Mouse (Mus musculus) midbrain, embryonic 11.5 days (tissue): ENCODE results near the gene Srrm3. TPM values are rescaled to one million over a fixed set of nuclear protein-coding genes. Genes with fewer than 3 reads are reported as not detected.

Experiments used
- ATAC-seq: fragments of 200-750 bp; cut with Nextera tagmentation; 2 replicates; pipeline ENCODE4 v1.8.0; 2017; ENCODE audit warnings: moderate TSS enrichment, moderate library complexity; ENCODE audit not compliant: low FRiP score
- DNase-seq: peaks from one replicate; pipeline ENCODE4 v3.0.0; 2015; ENCODE audit warnings: low spot score; ENCODE audit errors: missing footprints
- H3K27ac ChIP-seq: fragments of 300-500 bp; sonication (generic); 2 replicates; pipeline ENCODE4 v1.5.1; 2014; ENCODE audit warnings: low read depth, low read length
- H3K27me3 ChIP-seq: fragments of 300-500 bp; sonication (generic); 2 replicates; pipeline ENCODE4 v1.6.1; 2014; ENCODE audit warnings: mild to moderate bottlenecking, low read length, moderate library complexity, mixed read lengths; ENCODE audit not compliant: control insufficient read depth, insufficient read depth
- H3K36me3 ChIP-seq: fragments of 300-500 bp; sonication (generic); 2 replicates; pipeline ENCODE4 v1.6.1; 2014; ENCODE audit warnings: mild to moderate bottlenecking, low read length, moderate library complexity, mixed read lengths; ENCODE audit not compliant: control insufficient read depth, insufficient read depth
- H3K4me1 ChIP-seq: fragments of 300-500 bp; sonication (generic); 2 replicates; pipeline ENCODE4 v1.6.1; 2014; ENCODE audit warnings: low read length; ENCODE audit not compliant: control insufficient read depth, insufficient read depth
- H3K4me2 ChIP-seq: fragments of 300-500 bp; sonication (generic); 2 replicates; pipeline ENCODE4 v1.6.1; 2014; ENCODE audit warnings: mild to moderate bottlenecking, moderate library complexity
- H3K4me3 ChIP-seq: fragments of 300-500 bp; sonication (generic); 2 replicates; pipeline ENCODE4 v1.5.1; 2014; ENCODE audit warnings: low read depth, low read length
- H3K9ac ChIP-seq: fragments of 300-500 bp; sonication (generic); 2 replicates; pipeline ENCODE4 v1.6.1; 2014; ENCODE audit warnings: low read length
- H3K9me3 ChIP-seq: fragments of 300-500 bp; sonication (generic); 2 replicates; pipeline ENCODE4 v1.6.1; 2016; ENCODE audit warnings: low read length; ENCODE audit not compliant: control insufficient read depth
- WGBS: fragments of 180-500 bp; shearing (Covaris S2); extraction: QIAGEN DNeasy Blood & Tissue Kit; methylation state at CpG from one replicate; pipeline ENCODE4 v1.1.7; 2014; 5-methylcytosine and 5-hydroxymethylcytosine counted together
- polyA plus RNA-seq: library from polyadenylated mRNA; unstranded; fragments of >200 nt; fragmentation: Nextera tagmentation; extraction: Ambion mirVana; gene quantifications from 2 replicates; pipeline ENCODE4 v1.2.1, GENCODE M21; 2014

Gene Srrm3
- polyA plus RNA-seq, 1 experiment from 2014 or later, result 20.7 TPM

DNA sequence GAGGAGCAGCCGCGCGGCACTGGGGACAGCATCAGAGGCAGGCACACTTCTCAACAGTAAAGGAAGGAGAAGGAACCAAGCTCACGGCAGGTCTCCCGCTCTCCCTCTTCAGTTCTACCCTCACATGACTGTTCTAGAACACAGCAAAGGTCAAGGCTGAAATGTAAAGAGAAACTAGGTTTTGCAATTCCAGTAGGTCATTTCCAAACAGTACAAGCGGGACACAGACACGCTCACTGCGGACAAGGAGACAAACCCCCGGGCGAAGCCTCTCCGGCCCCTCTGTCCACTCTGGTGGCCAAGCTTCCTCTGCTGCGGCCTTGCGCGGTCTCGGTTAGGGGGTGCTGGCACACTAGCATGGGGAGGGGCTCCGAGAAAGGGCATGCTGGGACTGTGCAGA is 102.3 kb downstream of the Srrm3 start:
- H3K27ac ChIP-seq, result no peak overlapping the region

DNA sequence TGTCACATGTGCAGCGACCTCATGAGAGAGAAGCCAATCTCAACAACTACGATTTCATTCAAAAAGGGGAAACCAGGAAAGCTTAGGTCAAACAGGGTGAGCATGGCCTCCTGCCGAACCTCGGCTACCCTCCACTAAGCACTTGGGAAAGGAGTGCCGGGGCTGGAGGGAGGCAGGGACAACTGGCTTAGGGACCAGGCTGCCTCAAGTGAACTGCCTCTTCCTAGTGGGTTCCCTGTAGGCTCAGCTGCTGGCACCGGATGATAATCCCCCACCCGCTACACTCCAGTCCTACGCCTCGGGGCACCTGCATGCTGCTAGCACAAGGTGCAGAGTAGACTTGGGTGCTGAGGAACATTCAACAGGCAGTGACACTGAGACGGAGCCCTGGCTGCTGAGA is 103.0 kb downstream of the Srrm3 start:
- 93% methylated on average over 10 of the region's 10 CpGs for WGBS
- H3K9ac ChIP-seq, result no peak overlapping the region
- DNase-seq (no peak), ATAC-seq (no peak)
- no peak overlapping the region for H3K4me2 ChIP-seq
- no peaks in the 10 kb centered on the region; the same call in 1 of the 2 replicates for H3K4me1 ChIP-seq
- no peaks in the 10 kb centered on the region for H3K27me3 ChIP-seq
- H3K27ac ChIP-seq, result no peak overlapping the region
- H3K9me3 ChIP-seq, result no peaks in the 10 kb centered on the region
- H3K4me3 ChIP-seq, result no peak overlapping the region
- peaks cover 30% of the 10 kb centered on the region for H3K36me3 ChIP-seq

More for the DNA sequence above, 102.3 kb downstream of the Srrm3 start:
- ATAC-seq (no peak), DNase-seq (no peak)
- Histone ChIP-seq H3K4me3 (no peak overlapping the region), H3K27me3 (no peaks in the 10 kb centered on the region), H3K4me1 (peaks cover 4% of the 10 kb centered on the region; the same call in 1 of the 2 replicates), H3K9me3 (no peaks in the 10 kb centered on the region), H3K4me2 (no peak overlapping the region), H3K36me3 (peaks cover 31% of the 10 kb centered on the region), H3K9ac (no peak overlapping the region)
- 94% methylated on average over 16 of the region's 16 CpGs for WGBS

DNA sequence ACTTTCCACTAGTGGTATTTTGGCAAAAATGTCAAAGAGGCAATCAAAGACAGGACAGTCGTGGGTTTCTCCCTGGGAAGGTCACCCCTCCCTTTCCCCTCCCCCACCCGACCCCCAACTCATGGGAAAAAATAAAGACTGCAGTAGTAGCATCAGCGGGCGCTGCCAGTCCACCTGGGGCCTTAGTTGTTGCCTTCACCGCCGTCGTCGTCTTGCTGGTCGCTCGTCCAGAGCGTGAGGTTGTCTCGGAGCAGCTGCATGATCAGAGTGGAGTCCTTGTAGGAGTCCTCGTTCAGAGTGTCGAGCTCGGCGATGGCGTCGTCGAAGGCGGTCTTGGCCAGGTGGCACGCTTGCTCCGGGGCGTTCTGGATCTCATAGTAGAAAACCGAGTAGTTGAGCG is 104.1 kb downstream of the Srrm3 start:
- Histone ChIP-seq H3K36me3 (peaks cover 29% of the 10 kb centered on the region), H3K9ac (no peak overlapping the region), H3K4me3 (no peak overlapping the region), H3K9me3 (no peaks in the 10 kb centered on the region), H3K4me2 (no peak overlapping the region), H3K27me3 (no peaks in the 10 kb centered on the region), H3K27ac (no peak overlapping the region), H3K4me1 (no peaks in the 10 kb centered on the region)
- DNase-seq, result no peak
- 94% methylated on average over 25 of the region's 25 CpGs for WGBS
- no peak for ATAC-seq

DNA sequence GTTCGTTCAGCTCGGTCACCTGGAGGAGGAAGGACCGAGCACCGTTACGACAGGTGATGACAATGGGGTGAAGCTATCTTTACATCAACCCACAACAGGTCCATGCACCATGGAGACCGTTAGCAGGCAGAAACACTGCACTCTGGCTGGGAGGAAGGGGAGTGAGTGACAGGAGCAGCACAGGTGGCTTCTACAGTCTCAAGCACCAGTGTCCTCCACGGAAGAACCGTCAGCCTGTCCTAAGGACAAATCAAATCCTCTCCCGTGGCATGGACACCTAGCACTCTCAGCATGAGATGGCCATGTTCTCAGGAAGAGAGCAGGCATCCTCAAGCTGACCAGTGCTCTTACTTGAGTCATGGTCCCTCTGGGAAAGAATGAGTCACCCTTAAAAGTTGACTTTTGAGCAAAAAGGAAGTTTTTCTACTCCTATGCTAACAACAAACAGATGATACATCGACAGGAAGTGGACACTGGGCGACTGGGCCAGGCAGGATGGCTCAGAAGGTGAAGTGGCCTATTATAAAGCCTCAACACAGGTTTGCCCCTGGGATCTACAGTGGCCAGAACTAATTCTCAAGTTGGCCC is 105.0 kb downstream of the Srrm3 start:
- H3K4me1 ChIP-seq, result no peaks in the 10 kb centered on the region
- ATAC-seq (no peak), DNase-seq (peak; percentile 37)
- H3K4me3 ChIP-seq, result no peak overlapping the region
- H3K27me3 ChIP-seq, result no peaks in the 10 kb centered on the region
- H3K9ac ChIP-seq, result no peak overlapping the region
- no peak overlapping the region for H3K27ac ChIP-seq
- H3K4me2 ChIP-seq, result no peak overlapping the region
- H3K36me3 ChIP-seq, result peaks cover 30% of the 10 kb centered on the region
- 90% methylated on average over 11 of the region's 11 CpGs for WGBS
- no peaks in the 10 kb centered on the region for H3K9me3 ChIP-seq

DNA sequence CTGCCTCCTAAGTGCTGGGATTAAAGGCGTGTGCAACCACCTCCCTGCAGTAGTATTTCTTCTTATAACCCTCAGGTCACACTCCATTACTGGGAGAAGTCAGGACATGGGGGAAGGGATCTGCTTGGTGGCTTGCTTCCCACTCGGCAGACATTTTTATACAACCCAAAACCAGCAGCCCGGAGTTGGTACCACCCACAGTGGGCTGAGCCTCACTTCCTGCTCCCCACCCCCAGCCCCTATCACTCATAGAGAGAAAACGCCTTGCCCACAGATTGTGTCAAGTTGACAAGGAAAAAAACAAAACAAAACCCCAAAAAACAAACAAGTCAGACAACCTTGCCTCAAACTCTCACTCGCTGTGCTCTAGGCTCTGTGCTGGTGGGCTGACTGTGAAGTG is 106.5 kb downstream of the Srrm3 start:
- H3K4me3 ChIP-seq, result no peak overlapping the region

DNA sequence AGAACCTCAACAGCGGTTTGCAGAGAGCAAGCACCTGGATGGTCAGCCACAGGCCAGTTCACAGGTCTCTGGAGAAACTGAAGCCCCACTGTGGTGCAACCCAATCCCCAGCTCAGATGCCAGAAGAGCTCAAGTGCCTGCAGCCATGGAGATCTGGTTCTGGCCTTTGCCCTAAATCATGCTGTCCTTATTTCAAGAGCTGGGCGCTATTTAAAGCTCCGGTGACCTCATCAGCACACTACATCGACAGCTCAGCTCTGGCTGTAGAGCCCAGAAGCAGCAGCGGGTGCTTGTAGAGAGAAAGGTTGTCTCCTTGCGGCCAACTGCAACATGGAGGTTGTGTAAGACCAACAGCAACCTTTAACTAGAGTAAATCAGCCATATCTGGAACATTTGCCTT is 107.5 kb downstream of the Srrm3 start:
- H3K9ac ChIP-seq, result no peak overlapping the region
- 96% methylated on average over 6 of the region's 6 CpGs for WGBS
- H3K9me3 ChIP-seq, result no peaks in the 10 kb centered on the region
- H3K4me3 ChIP-seq, result no peak overlapping the region
- H3K27ac ChIP-seq, result no peak overlapping the region
- no peak for DNase-seq
- H3K4me1 ChIP-seq, result no peaks in the 10 kb centered on the region
- no peak for ATAC-seq
- H3K4me2 ChIP-seq, result no peak overlapping the region
- H3K36me3 ChIP-seq, result peaks cover 40% of the 10 kb centered on the region
- no peaks in the 10 kb centered on the region; the same call in 1 of the 2 replicates for H3K27me3 ChIP-seq

More for the DNA sequence above, 106.5 kb downstream of the Srrm3 start:
- WGBS, result 85% methylated on average over 5 of the region's 5 CpGs
- Histone ChIP-seq H3K4me2 (no peak overlapping the region), H3K27me3 (no peaks in the 10 kb centered on the region), H3K27ac (no peak overlapping the region), H3K36me3 (peaks cover 38% of the 10 kb centered on the region), H3K4me1 (no peaks in the 10 kb centered on the region), H3K9ac (no peak overlapping the region), H3K9me3 (no peaks in the 10 kb centered on the region)
- ATAC-seq (no peak), DNase-seq (no peak)

DNA sequence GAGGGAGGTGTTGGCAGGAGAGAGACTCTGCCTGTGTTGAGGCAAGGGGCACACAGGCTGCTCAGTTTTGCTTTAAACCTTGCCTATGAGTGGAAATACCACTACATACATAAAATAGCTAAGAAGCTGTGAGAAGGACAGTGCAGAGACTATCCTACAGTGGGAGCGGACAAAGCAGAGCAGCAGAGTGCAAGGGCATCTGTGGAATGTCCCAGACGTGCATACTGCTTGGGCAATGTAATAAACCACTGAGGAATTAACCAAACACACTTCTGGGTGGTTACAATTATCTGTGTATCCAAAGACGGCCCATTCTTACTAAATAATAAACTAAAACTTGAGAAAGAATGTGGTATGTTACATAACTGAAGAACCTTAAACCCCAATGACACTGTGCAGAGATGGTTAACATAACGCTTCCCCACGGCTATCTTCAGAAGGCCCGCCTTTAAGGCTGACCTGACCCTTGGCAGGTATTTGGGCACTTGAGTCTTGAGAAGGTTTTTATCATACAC is 109.4 kb downstream of the Srrm3 start:
- Histone ChIP-seq H3K27ac (no peak overlapping the region), H3K4me3 (no peak overlapping the region), H3K4me2 (no peak overlapping the region), H3K9me3 (no peaks in the 10 kb centered on the region), H3K9ac (no peak overlapping the region), H3K4me1 (no peaks in the 10 kb centered on the region), H3K36me3 (peaks cover 35% of the 10 kb centered on the region), H3K27me3 (no peaks in the 10 kb centered on the region; the same call in 1 of the 2 replicates)
- WGBS, result 87% methylated on average over 6 of the region's 6 CpGs
- DNase-seq (peak; percentile 41), ATAC-seq (no peak)

DNA sequence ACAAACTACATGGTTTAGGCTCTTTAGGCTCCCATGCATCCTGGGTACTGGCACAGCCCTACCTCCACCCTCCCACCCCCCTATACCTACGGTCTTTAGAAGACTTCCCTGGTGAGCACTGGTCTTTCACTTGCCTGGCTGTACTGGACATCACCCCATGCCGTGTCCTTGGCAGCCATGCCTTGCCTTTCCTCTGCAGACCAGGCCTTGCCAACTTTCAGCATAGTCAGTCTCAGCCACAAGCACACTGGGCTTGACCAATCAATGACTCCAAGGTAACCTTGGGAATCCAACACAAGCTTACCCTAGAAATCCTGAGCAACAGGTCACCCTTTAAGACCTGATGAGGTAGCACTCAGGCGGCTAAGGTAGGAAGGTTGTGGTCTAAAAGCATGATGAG is 109.9 kb downstream of the Srrm3 start:
- 96% methylated on average over 3 of the region's 3 CpGs for WGBS
- Histone ChIP-seq H3K4me3 (no peak overlapping the region), H3K27ac (no peak overlapping the region), H3K9me3 (no peaks in the 10 kb centered on the region), H3K4me1 (no peaks in the 10 kb centered on the region), H3K4me2 (no peak overlapping the region), H3K9ac (no peak overlapping the region), H3K27me3 (no peaks in the 10 kb centered on the region; the same call in 1 of the 2 replicates), H3K36me3 (peaks cover 30% of the 10 kb centered on the region)
- DNase-seq, result peak; percentile 64
- no peak for ATAC-seq

DNA sequence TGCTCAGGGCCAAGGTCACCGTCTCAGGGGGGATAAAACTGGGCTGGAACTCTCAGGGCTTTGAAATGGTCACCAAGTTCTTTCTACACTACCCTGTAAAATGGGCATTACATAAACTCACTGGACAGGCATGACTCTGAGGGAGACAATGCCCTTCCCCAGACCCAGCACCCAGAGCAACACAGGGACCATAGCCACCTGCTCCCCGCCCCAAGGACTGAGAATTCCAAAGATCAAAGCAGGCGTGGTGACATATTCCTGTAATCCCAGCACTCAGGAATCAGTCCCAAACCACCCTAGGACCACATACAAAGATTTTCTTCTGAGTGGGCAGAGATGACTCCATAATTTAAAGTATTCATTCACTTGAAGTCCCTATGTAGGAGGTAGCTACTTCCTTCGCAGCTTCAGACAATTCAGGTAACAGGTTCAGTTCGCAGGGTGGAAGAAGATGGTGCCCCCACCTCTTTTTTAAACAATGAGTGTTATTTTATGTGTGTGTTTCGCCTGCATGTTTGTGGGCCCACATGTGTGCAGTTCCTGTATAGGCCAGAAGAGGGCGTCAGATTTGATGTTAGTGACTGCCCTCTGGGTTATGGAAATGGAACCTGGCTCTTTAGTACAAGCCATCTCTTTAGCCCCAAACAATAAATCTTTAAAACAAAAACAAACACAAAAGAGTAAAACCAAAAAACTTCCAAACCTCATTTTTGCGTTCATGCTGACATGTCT is 110.8 kb downstream of the Srrm3 start:
- H3K4me1 ChIP-seq, result no peaks in the 10 kb centered on the region
- peaks cover 36% of the 10 kb centered on the region for H3K36me3 ChIP-seq
- 92% methylated on average over 8 of the region's 8 CpGs for WGBS
- H3K9me3 ChIP-seq, result no peaks in the 10 kb centered on the region
- H3K4me2 ChIP-seq, result no peak overlapping the region
- ATAC-seq (no peak), DNase-seq (peak; percentile 69)
- no peaks in the 10 kb centered on the region; the same call in 1 of the 2 replicates for H3K27me3 ChIP-seq
- no peak overlapping the region for H3K27ac ChIP-seq
- no peak overlapping the region for H3K4me3 ChIP-seq
- H3K9ac ChIP-seq, result no peak overlapping the region
